Mouse (Mus musculus) frontal cortex, adult 2 months (tissue): ENCODE data around the gene Ppm1h. TPM values are rescaled to one million over a fixed set of nuclear protein-coding genes. Genes with fewer than 3 reads are reported as not detected.

Experiments used
- DNase-seq, 2 experiments: peaks; one replicate each; pipeline ENCODE4 v3.0.0; 2022; ENCODE audit warnings: low spot score in 1 of 2; ENCODE audit errors: extremely low spot score in 1 of 2
- polyA plus RNA-seq: library from polyadenylated mRNA; depleted of rRNA; stranded (reverse); fragments of >200 nt; gene quantifications from 2 replicates; pipeline ENCODE4 v1.2.3, GENCODE M21; 2012; rRNA removed

Gene Ppm1h
- polyA plus RNA-seq, result 29.9 and 31.0 TPM in 2 replicates

DNA sequence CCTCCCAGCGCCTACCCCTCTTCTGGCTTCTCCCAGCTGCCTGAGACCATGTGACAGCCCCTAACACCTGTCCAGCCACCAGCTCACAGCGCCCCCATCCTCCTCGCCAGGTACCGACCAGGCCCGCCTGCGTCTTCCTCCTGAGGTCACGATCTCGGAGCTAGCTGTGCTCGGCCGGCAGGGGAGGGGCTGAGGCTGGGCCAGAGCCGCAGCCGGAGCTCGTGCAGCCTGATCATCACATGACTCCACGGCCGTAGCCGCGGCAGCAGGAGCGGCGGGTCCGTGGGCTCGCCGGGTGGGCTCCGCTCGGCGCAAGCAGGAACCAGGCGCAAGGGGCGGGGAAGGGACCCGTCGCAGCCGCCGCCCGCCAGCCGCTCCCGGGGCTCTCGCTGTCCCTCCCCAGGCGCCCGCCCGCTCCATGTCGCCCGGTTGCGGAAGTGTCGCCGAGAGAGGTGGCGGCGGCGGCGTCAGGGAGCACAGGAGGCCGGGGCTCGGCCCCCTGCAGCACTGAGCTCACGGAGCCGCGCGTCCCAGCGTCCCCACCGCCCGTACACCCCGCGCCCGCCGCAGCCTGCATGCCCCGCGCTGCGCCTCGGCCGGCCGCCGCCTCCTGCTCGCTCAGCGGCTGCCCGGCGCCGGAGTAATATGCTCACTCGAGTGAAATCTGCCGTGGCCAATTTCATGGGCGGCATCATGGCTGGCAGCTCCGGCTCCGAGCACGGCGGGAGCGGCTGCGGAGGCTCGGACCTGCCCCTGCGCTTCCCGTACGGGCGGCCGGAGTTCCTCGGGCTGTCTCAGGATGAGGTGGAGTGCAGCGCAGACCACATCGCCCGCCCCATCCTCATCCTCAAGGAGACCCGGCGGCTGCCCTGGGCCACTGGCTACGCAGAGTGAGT, at the start of gene Ppm1h:
TSS of gene Ppm1h (plus strand) at position 222 of the 896 bp plus-strand sequence.
- DNase-seq, result peak; percentile 22 to 70

GRCm38 (mm10) chr10:122629003-122629402, 49.6 kb upstream of the Ppm1h start:
- DNase-seq, result no peak

GRCm38 (mm10) chr10:122639879-122640278, 38.7 kb upstream of the Ppm1h start:
- no peak for DNase-seq

DNA sequence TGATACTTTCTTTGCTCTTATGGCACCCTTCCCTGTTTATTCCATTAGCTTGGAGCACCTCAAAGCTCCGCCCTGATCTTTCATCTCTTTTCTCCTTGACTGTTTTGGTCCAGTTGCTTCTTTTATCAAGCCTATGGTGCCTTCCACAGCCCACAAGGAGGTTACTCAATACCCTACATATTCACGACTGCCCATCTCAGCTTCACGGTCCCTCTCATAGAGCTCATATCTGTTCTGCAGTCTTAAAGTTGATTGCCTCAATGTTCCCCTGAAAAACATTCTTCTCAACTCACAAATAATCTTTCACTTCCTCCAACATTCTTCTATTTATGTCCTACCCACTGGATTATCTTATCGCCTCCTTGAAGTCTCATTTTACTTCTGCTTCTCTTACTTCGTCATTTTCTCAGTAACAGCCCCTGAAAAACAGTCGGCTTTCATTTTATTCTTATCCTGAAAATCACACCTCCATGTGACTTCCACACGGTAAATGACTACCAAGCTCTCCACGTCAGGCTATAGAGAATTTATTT, 37.2 kb upstream of the Ppm1h start:
- DNase-seq, result no peak

DNA sequence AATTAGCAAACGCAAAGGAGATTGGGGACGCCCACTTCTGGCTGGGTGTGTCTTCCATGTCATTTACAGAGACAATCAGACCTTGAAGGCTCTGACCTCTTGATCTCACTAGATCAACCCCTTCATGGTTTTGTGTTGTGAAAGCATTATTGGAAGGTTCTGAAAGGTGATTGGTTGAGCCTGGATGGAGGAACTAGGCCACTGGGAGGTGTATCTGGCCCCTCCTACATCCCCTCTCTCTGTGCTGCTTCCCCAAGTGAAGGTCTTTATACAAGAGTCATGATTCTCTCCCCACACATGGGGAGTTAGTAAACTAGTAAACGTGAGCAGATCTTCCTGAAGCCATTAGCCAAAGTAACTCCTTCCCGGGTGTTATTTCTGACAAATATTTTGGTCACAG, 36.4 kb upstream of the Ppm1h start:
- DNase-seq, result no peak

DNA sequence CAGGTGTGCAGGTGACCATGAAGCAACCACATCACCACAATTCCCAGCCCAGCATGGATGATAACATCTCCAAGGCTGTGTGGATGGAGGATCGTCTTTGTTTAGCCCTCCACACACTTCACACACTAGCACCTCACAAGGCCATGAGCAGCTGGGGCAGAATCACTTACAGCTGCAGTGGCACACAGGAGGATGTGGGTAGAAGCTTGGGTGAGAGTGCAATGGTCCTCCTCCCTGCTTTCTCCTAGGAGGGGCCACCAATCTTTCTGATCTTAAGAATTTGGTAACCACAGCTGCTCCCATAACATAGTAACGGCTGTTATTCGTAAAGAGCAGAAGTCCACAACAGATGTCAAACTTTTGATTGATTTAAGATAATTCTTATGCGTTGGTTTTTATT, 26.6 kb upstream of the Ppm1h start:
- DNase-seq, result no peak

- DNase-seq, result no peak
These were observed 26.0 kb upstream of the Ppm1h start for GRCm38 (mm10) chr10:122652578-122652977.

DNA sequence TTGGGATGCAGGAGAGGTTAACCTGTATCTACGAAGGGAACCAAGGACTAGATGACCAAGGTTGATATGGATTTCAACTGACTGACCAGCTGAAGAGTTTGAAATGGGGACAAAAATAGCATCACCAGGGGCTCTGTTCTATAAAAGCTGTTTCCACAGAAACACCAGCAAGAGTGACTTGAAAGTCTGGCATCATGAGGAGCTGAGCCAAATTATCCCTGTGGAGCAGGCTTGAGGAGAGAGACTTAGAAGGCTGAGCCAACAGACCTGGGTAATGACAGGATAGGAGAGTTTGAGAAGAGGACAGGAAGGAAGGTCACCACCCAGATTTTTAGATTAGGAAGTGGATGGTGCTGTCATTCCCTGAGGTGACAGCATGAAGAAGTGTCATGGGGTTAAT, 12.9 kb upstream of the Ppm1h start:
- DNase-seq, result peak in 1 of 2 experiments; percentile 22

DNA sequence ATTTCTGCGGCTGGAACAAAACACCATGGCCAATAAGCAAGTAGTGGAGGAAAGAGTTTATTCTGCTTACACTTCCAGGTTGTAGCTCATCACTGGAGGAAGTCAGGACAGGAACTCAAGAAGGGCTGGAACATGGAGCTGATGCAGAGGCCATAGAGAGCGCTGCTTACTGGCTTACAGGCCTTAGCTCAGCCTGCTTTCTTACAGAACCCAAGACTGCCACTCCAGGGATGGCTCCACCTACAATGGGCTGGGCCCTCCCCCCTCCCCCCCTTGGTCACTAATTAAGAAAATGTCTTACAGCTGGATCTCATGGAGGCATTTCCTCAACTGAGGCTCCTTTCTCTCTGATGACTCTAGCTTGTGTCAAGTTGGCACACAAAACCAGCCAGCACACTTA, 7.3 kb upstream of the Ppm1h start:
- no peak for DNase-seq

- DNase-seq, result no peak
These were observed 6.5 kb upstream of the Ppm1h start for GRCm38 (mm10) chr10:122672044-122672443.

DNA sequence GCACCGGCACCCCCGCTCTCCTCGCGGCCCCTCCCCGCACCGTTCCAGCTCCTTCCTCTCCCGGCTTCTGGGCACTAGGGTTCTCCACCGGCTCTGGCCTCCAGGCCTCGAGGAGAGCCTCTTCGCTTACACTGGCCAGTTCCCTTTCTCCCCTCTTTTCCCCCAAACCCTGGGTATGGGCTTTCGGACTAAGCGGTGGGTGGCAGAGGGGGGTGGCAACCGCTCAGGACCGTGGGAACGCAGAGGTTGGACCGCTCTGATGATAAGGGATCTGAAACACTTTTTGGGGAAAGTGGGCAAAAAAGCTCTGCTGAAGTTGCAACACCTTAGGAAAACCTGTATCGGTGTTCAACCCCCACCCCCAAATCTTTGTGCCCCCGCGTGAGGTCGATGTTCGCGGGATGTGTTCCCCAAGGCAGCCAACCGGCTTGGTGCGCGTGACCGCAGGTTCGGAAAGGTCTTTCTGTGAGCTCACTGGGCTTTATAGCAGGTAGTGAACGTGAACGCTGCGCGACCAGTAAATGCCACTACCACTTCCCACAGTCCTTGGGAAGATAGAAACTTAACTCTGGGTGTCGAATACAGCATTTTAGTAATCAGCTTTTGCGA, 979 bp downstream of the Ppm1h start:
- DNase-seq, result peak; percentile 21 to 53

DNA sequence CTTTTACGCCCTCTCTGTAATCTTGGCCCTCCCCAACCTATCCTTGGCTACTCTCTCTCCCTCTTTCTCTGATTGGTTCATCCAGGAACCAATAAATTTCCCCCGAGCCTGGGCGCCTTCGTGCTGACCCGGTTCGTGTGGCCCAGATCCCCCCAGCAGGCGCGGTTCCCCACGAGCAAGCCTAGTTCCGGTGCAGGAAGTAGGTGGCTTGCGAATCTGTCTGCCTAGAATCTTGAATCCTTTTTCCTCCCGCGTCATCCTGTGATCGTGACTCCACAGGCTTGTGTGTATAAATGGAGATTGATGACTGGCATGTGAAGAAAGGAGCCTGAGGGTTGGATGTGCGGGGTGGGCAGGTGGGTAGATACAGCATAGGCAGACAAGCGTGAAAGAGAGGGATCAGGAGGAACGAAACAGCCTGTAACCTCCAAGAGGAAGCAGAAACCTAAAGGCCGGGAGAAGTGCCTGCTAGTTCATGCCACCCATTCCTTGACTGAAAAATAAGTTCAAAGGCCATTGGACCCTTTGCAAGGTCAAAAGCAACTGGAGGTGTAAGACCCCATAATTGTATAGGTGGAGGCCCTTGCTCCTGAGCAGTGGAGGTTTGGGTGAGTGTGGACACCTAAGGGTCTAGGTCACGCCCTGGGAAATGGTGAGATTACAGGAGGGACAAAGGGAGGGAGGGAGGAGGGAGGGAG, 2.0 kb downstream of the Ppm1h start:
- peak; percentile 62 to 85 for DNase-seq

DNA sequence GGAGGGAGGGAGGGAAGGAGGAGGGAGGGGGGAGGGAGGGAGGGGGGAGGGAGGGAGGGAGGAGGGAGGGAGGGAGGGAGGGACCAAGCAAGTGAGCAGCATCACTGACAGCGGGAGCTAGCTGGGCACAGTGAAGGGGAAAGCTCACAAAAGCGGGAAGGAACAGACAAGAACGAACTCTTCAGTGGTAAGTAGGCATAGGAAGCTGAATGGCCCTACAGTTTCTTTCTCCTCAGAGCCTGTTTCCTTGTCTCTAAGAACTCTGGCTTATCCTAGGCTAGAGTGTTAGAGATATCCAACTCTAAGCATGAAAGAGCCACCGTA, 2.5 kb downstream of the Ppm1h start:
- DNase-seq, result no peak

GRCm38 (mm10) chr10:122683819-122684330, 5.3 kb downstream of the Ppm1h start:
- no peak for DNase-seq

DNA sequence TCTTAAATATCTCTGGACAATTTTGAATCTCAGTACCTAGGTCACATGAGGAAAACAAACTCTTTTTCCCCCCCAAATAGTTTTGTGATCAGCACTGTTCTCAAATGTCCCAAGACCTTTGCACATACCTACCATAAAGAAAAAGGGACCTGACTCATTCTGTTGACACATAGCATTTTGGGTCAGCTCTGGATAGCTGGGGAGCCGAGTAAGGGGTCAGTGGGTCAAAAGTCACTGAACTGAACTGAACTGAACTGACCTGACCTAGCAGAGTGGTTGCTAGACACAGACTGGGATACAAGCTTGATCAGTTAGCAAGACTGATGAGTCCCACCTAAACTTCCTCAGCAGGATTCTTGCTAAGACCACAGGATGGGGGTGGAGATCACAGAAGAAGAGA, 6.7 kb downstream of the Ppm1h start:
- DNase-seq, result no peak

DNA sequence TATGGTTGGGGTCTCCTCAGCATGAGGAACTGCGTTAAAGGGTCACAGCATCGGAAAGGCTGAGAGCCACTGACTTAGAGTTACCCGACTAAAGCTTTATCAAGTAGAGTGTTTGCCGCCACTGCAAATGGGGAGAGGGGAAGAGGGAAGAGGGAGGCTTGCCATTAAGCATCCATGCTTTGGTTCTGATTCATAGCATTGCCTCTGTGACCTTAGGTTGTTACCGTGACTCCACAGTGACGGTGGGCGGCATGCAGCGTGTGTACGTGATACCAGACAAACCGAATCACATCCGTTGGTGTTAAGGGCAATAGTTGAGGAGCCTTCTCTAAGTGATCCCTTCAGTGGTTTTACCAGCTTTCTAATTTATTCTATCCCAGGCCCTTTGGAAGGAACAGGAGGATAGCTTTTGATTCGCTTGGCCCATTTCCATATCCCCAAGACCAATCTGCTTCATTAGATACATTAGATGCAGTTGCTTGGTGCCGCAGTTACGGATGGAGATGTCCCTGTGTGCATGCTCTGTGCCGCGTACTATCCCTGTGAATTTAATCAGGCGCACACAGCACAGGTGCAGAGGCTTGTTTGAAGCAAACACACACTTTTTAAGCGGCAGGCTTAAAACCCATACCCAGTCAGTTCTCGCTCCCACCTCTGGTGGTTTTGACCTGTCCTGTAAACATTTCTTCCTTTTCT, 7.4 kb downstream of the Ppm1h start:
- DNase-seq, result no peak

DNA sequence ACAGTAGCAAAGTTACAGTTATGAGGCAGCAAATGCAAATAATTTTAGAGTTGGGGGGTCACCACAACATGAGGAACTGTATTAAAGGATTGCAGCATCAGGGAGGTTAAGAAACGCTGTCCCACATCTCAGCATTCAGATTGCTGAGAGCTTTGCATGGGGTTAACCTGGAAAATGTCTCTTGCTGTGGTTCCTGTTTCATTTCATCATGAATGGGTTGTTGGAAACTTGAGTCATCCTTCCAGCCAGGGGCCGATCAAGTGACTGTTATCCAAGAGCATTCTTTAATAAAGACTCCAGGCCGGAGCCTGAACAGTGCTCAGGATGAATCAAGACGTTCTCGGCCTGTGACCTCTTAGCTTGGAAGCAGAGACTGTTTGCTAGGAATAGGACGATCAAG, 12.1 kb downstream of the Ppm1h start:
- DNase-seq, result no peak

DNA sequence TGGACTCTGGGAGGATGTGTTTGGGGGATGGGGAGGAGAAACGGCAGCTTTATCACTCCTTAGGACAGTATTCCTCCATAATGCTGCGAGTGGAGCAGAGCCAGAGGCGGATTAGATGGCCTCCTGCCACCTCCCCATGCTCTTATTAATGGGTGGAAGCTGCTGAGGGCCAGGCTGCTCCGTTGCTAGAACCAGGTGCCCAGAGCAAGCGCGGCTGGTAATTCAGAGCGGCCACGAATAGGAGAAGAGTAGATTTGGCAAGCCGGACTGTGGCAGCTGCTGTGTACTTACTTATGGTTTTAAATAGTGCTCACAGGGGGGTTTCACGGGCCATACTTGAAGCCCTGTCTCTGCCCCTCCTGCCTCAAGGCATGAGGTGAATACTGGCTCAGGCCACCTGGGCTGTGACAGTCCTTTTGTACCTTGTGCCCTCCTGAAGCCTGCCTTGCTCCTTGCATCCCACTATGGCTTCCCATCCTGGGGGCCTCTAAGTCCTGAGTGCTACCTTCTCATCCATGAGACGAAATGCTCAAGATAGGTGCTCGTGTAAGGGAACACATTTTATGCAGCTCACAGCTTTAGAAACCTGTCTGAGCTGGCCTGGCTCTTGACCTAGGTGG, 14.7 kb downstream of the Ppm1h start:
- DNase-seq, result no peak

DNA sequence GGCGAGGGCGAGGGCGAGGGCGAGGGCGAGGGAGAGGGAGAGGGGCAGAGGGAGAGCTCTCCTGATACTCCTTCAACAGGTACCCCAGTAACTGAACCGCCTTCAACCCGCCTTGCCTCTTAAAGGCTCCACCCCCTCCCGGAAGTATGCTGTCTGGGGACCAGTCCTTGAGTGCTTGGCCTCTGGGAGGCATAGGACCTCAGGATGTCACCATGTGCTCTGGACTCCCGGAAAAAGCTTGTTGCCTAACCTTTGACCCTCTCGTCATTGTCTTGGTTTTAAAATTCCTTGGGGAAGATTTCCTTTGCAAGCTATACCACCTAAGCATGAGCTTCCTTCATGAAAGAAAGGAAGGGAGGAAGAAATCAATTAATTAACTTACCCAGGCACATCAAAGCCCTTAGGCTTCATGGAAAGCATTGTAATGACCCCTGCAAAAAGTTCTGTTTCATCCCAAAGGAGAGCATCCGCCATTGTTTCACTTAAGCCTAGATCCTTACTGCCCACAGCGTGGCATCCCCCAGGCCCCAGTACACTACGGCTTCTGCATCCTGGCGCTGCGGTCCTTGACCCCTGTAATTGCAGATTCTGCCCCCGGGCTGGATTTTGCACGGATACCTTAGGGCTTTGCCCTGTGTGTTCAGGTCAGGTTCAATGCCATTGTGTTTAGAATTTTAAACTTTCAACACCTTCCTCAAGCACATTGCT, 15.5 kb downstream of the Ppm1h start:
- DNase-seq, result no peak
